Mouse (Mus musculus): Measurements from ENCODE around the gene Klhl21.

DNA sequence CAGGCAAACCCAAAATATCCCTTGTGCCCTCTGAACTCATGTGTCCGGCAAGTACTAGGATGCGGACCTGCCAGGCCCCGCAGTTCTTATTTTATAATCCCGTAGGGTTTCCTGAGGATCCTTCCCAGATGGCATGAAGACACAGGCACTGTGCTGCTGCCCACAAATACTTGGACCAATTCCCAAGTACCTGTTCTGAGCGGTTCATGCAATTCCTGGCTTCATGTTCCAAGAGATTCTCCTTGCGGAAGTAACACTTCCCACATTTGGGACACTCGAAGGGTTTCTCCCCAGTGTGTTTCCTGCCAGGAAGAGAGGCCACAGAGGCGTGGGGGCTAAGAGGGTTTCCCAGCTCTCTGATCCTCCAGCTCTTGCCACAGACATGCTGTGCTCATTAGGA is 13.9 kb downstream of the Klhl21 start:
- TF ChIP-seq CTCF (IDR thresholded peaks at IDR 0.05; ENCODE audit: control insufficient read depth, insufficient read depth, insufficient replicate concordance, low read depth, low read length) (no peak), POLR2A (IDR thresholded peaks at IDR 0.05; ENCODE audit: control insufficient read depth, low read depth, low read length) (no peak)

All from testis, adult 2 months (tissue).